Mouse (Mus musculus) liver, postnatal 0 days (tissue): Measurements from ENCODE around the gene Tmem174. TPM values are rescaled to one million over a fixed set of nuclear protein-coding genes. Genes with fewer than 3 reads are reported as not detected.
A peak's percentile ranks its signal among the peaks of the same experiment; 100 is the strongest.

Source experiments
- ATAC-seq: fragments of 200-750 bp; cut with Nextera tagmentation; 2 replicates; pipeline ENCODE4 v1.8.0; 2017; ENCODE audit warnings: mild to moderate bottlenecking, moderate library complexity
- DNase-seq: peaks from one replicate; pipeline ENCODE4 v3.0.0-alpha.2; 2016
- H3K27ac ChIP-seq: fragments of 300-500 bp; sonication (generic); 2 replicates; pipeline ENCODE4 v1.5.1; 2014; ENCODE audit warnings: antibody characterized with exemption, moderate library complexity, mild to moderate bottlenecking, low read depth
- H3K27me3 ChIP-seq: fragments of 300-500 bp; sonication (generic); 2 replicates; pipeline ENCODE4 v1.6.1; 2014; ENCODE audit warnings: low read length, control low read depth, mixed read lengths; ENCODE audit not compliant: insufficient read depth
- H3K36me3 ChIP-seq: fragments of 300-500 bp; sonication (generic); replicated peaks from 2 replicates; pipeline ENCODE4 v1.6.1; 2014; ENCODE audit warnings: mild to moderate bottlenecking, control low read depth, low read length, moderate library complexity, mixed read lengths; ENCODE audit not compliant: insufficient read depth
- H3K4me1 ChIP-seq: fragments of 300-500 bp; sonication (generic); 2 replicates; pipeline ENCODE4 v1.6.1; 2014; ENCODE audit warnings: antibody characterized with exemption, mild to moderate bottlenecking, control low read depth; ENCODE audit not compliant: insufficient read depth
- H3K4me2 ChIP-seq: fragments of 300-500 bp; sonication (generic); 2 replicates; pipeline ENCODE4 v1.6.1; 2014; ENCODE audit warnings: low read depth, mild to moderate bottlenecking, low read length, moderate library complexity, mixed read lengths
- H3K4me3 ChIP-seq: fragments of 300-500 bp; sonication (generic); 2 replicates; pipeline ENCODE4 v1.5.1; 2014; ENCODE audit warnings: low read depth, low read length
- H3K9ac ChIP-seq: fragments of 300-500 bp; sonication (generic); replicated peaks from 2 replicates; pipeline ENCODE4 v1.6.1; 2014; ENCODE audit warnings: mild to moderate bottlenecking, moderate library complexity
- H3K9me3 ChIP-seq: fragments of 300-500 bp; sonication (generic); 2 replicates; pipeline ENCODE4 v1.6.1; 2016; ENCODE audit warnings: mild to moderate bottlenecking, control low read depth, low read length, mixed read lengths
- CTCF ChIP-seq: sonication (generic); IDR thresholded peaks from 2 replicates; pipeline ENCODE4 v1.5.1; 2016; ENCODE audit warnings: antibody characterized with exemption, low read depth
- EP300 ChIP-seq: IDR thresholded peaks from 2 replicates; pipeline ENCODE4 v1.6.1; 2016; ENCODE audit warnings: antibody characterized with exemption, low read depth, mild to moderate bottlenecking
- WGBS: fragments of 180-500 bp; shearing (Covaris S2); extraction: QIAGEN DNeasy Blood & Tissue Kit; methylation state at CpG from one replicate; pipeline ENCODE4 v1.1.7; 2014; ENCODE audit not compliant: insufficient replicate concordance; 5-methylcytosine and 5-hydroxymethylcytosine counted together
- polyA plus RNA-seq: library from polyadenylated mRNA; unstranded; fragments of >200 nt; fragmentation: Nextera tagmentation; extraction: Ambion mirVana; gene quantifications from 2 replicates; pipeline ENCODE4 v1.2.1, GENCODE M21; 2015

Gene Tmem174
- polyA plus RNA-seq, 1 experiment from 2014 or later: not detected

DNA sequence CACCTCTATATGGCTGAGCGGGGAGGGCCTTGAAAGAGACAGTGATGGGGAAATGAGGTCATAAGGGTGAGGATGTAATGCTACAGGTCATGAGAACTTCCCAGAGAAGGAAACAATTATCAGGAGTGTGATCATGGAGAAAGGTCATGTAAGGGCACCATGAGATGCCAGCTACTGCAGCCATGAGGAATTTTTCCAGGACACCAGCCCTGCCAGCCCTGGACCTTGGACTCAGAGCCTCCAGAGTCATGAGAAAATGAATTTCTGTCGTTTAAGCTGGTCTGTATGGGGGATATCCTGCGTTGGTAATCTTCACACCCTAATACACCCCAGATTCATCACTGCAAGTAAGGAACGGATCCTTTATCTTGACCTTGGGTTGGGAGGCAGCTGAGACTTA is 36.7 kb upstream of the Tmem174 start:
- H3K4me3 ChIP-seq: no peak overlapping the region
- TF ChIP-seq CTCF (no peak), EP300 (no peak)
- no peaks in the 10 kb centered on the region for H3K27me3 ChIP-seq
- H3K9ac ChIP-seq: no peak overlapping the region
- H3K27ac ChIP-seq: no peak overlapping the region
- DNase-seq (no peak), ATAC-seq (no peak)
- H3K4me1 ChIP-seq: no peaks in the 10 kb centered on the region
- WGBS: 70% methylated on average over 4 of the region's 4 CpGs
- H3K9me3 ChIP-seq: no peaks in the 10 kb centered on the region
- no peaks in the 10 kb centered on the region for H3K36me3 ChIP-seq
- no peak overlapping the region for H3K4me2 ChIP-seq

DNA sequence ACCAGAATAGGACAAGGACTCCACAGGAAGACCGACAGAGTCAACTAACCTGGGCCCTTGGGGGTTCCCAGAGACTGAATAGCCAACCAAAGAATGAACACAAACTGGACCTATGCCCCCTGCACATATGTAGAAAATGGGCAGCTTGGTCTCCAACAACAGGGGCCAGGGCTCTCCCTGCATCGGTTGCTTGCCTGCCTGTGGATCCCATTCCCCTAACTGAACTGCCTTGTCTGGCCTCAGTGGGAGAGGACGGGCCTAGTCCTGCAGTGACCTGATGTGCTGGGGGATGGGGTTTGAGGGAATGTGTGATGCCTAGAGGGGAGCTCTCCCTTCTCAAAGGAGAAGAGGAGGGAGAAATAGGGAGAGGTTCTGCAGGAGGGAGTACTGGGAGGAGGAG is 32.1 kb upstream of the Tmem174 start:
- no peak for DNase-seq
- 68% methylated on average over 3 of the region's 3 CpGs for WGBS
- H3K9ac ChIP-seq: no peak overlapping the region
- no peaks in the 10 kb centered on the region for H3K27me3 ChIP-seq
- no peaks in the 10 kb centered on the region for H3K4me1 ChIP-seq
- no peaks in the 10 kb centered on the region for H3K36me3 ChIP-seq
- no peak for ATAC-seq
- H3K4me3 ChIP-seq: no peak overlapping the region
- no peaks in the 10 kb centered on the region for H3K9me3 ChIP-seq
- no peak for TF ChIP-seq EP300
- no peak overlapping the region for H3K27ac ChIP-seq
- H3K4me2 ChIP-seq: no peak overlapping the region

- 55% methylated on average over 3 of the region's 3 CpGs for WGBS
Observed at GRCm38 (mm10) chr13:98667316-98667715, 30.1 kb upstream of the Tmem174 start.

GRCm38 (mm10) chr13:98665240-98665639 is 28.0 kb upstream of the Tmem174 start:
- ATAC-seq (no peak), DNase-seq (no peak)
- 0 out of 2 replicates have a peak, but pooled peaks cover 3% of the 10 kb centered on the region for H3K9me3 ChIP-seq
- TF ChIP-seq EP300 (no peak), CTCF (no peak)
- H3K9ac ChIP-seq: no peak overlapping the region
- H3K4me1 ChIP-seq: no peaks in the 10 kb centered on the region
- no peaks in the 10 kb centered on the region for H3K36me3 ChIP-seq
- no peak overlapping the region for H3K27ac ChIP-seq
- no peak overlapping the region for H3K4me3 ChIP-seq
- 72% methylated on average over 10 of the region's 10 CpGs for WGBS
- no peak overlapping the region for H3K4me2 ChIP-seq
- H3K27me3 ChIP-seq: no peaks in the 10 kb centered on the region

More at GRCm38 (mm10) chr13:98667316-98667715, 30.1 kb upstream of the Tmem174 start:
- H3K4me1 ChIP-seq: no peaks in the 10 kb centered on the region
- H3K4me3 ChIP-seq: no peak overlapping the region
- ATAC-seq (no peak), DNase-seq (no peak)
- no peak for TF ChIP-seq CTCF
- no peak for TF ChIP-seq EP300
- 0 out of 2 replicates have a peak, but pooled peaks cover 3% of the 10 kb centered on the region for H3K9me3 ChIP-seq
- H3K9ac ChIP-seq: no peak overlapping the region
- no peaks in the 10 kb centered on the region for H3K36me3 ChIP-seq
- H3K4me2 ChIP-seq: no peak overlapping the region
- no peak overlapping the region for H3K27ac ChIP-seq
- no peaks in the 10 kb centered on the region for H3K27me3 ChIP-seq

DNA sequence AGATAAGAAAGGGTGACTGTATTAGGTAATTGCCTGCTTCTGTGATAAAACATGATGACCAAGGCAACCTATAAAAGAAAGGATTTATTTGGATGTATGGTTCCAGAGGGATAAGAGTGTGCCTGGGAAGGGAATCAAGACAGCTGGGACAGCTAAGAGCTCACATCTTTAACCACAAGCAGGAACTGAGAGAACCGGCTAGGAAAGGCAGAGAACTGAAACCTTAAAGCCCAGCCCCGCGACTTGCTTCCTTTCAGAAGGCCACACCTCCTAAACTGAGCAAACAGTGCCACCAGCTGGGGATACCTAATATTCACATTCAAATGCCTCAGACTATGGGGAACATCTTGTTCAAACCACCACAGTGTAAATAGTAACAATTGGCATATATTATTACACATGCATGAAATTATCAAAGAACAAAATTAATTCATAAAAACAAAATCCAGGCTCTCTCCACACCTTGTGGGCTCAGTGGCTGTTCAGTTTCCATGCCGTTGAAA is 25.0 kb upstream of the Tmem174 start:
- WGBS: 67% methylated on average over 4 of the region's 4 CpGs

DNA sequence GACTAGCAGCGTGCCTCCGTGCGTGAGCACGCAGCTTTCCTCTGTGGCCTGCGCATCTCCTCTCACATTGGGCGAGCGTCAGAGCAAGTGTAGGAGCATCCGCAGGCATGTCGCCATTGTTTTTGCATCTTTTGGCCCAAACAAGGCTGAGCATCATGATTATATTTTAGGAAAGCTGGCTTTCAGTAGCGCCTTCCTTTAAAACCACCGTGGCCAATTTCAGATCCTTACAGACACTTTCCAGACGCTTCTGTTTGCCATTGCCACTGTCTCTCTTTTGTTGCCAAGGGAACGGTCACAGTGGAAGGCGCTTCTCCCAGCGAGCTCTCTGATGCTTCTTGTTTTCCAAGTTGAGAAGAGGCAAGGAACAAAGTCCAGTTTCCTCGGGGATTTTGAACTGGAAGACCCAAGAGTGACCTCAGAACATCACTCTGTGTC is 18.8 kb upstream of the Tmem174 start:
- no peaks in the 10 kb centered on the region for H3K4me1 ChIP-seq
- TF ChIP-seq EP300 (no peak), CTCF (no peak)
- H3K27me3 ChIP-seq: no peaks in the 10 kb centered on the region
- no peak overlapping the region for H3K4me2 ChIP-seq
- WGBS: 80% methylated on average over 16 of the region's 16 CpGs
- H3K27ac ChIP-seq: no peak overlapping the region
- no peak for DNase-seq
- H3K9ac ChIP-seq: no peak overlapping the region
- no peaks in the 10 kb centered on the region for H3K9me3 ChIP-seq
- H3K36me3 ChIP-seq: no peaks in the 10 kb centered on the region
- ATAC-seq: no peak
- H3K4me3 ChIP-seq: no peak overlapping the region

More for the DNA sequence above, 25.0 kb upstream of the Tmem174 start:
- H3K27me3 ChIP-seq: no peaks in the 10 kb centered on the region
- no peaks in the 10 kb centered on the region for H3K36me3 ChIP-seq
- H3K4me2 ChIP-seq: no peak overlapping the region
- TF ChIP-seq CTCF: no peak
- no peak for TF ChIP-seq EP300
- ATAC-seq: no peak
- no peaks in the 10 kb centered on the region for H3K4me1 ChIP-seq
- no peak for DNase-seq
- H3K4me3 ChIP-seq: no peak overlapping the region
- H3K9ac ChIP-seq: no peak overlapping the region
- 0 out of 2 replicates have a peak, but pooled peaks cover 3% of the 10 kb centered on the region for H3K9me3 ChIP-seq
- no peak overlapping the region for H3K27ac ChIP-seq

GRCm38 (mm10) chr13:98655346-98655745 is 18.1 kb upstream of the Tmem174 start:
- Histone ChIP-seq H3K27ac (0 out of 2 replicates have a peak overlapping the region, but pooled peaks have one; percentile 2), H3K9me3 (no peaks in the 10 kb centered on the region), H3K4me1 (no peaks in the 10 kb centered on the region), H3K9ac (no peak overlapping the region), H3K4me3 (no peak overlapping the region), H3K36me3 (no peaks in the 10 kb centered on the region), H3K4me2 (no peak overlapping the region), H3K27me3 (no peaks in the 10 kb centered on the region)
- TF ChIP-seq CTCF: no peak
- TF ChIP-seq EP300: no peak
- WGBS: 87% methylated on average over 4 of the region's 4 CpGs
- ATAC-seq (no peak), DNase-seq (no peak)
